Mouse (Mus musculus): ENCODE measurements around the gene Arpc2.

Gene Arpc2

DNA sequence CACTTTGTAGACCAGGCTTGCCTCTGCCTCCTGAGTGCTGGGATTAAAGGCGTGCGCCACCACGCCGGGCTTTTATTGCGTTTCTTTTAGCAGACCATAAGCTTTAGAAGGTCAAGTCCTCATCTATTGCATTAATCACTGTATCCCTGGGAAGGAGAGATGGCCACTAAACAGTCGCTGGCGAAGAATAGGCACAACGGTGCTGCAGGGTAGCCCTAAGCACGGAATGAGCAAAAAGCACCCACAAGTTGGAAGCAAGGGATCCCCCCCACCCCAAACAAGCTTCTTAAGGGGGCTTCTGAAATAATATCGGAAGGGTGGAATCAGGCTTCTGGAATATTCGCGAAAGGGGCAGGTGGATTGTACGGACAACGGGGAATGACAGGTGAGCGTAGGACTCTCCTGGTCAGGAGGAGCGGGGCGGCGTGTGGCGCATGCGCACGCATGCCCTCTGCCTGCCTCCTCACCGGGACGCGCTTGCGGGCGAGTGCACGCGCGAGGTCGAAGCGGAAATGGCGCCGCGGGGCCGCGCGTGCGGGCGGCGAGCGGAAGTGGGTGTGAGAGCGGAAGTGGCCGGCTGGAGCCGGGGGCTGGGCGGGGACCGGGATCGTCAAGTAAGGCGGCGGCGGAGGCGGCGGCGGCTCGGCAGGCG lies at the start of gene Arpc2:
Gene Arpc2, plus strand, starts transcription at position 147 of the 652 bp plus-strand sequence.
- DNase-seq (ENCODE audit: low spot score in 2 of 2), result peak; percentile 97 to 98

- DNase-seq (ENCODE audit: low spot score in 2 of 2), result no peak
These were observed 45.4 kb upstream of the Arpc2 start for GRCm38 (mm10) chr1:74190471-74190870.

- DNase-seq (ENCODE audit: low spot score in 2 of 2), result no peak
These were observed 43.2 kb upstream of the Arpc2 start for GRCm38 (mm10) chr1:74192711-74193110.

DNA sequence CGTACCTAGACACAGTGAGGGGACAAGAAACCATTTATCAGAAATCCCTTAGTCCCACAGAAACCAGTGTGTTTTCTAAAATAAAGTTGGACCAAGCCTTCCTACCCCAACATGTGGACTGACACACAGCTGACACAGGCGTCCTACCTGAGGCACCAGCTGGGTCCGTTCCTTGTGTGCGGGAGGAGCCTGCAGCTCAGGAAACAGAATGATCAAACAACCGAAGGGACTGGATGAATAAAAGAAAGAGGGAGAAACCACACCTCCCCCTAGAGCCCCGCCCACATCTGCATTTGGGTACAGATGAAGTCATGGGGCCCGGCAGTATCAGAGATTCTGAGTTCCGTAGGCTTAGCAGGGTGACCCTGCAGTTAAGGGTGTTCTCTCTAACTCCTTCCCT lies 41.4 kb upstream of the Arpc2 start, which contains the start of gene Cxcr1:
Gene Cxcr1, minus strand, starts transcription at position 187 of the 400 bp plus-strand sequence.
- no peak for DNase-seq (ENCODE audit: low spot score in 2 of 2)

- DNase-seq (ENCODE audit: low spot score in 2 of 2), result peak in 1 of 2 experiments; percentile 13
These were observed 39.9 kb upstream of the Arpc2 start for GRCm38 (mm10) chr1:74195961-74196360.

- DNase-seq (ENCODE audit: low spot score in 2 of 2), result no peak
These were observed 39.1 kb upstream of the Arpc2 start for GRCm38 (mm10) chr1:74196621-74197419.

DNA sequence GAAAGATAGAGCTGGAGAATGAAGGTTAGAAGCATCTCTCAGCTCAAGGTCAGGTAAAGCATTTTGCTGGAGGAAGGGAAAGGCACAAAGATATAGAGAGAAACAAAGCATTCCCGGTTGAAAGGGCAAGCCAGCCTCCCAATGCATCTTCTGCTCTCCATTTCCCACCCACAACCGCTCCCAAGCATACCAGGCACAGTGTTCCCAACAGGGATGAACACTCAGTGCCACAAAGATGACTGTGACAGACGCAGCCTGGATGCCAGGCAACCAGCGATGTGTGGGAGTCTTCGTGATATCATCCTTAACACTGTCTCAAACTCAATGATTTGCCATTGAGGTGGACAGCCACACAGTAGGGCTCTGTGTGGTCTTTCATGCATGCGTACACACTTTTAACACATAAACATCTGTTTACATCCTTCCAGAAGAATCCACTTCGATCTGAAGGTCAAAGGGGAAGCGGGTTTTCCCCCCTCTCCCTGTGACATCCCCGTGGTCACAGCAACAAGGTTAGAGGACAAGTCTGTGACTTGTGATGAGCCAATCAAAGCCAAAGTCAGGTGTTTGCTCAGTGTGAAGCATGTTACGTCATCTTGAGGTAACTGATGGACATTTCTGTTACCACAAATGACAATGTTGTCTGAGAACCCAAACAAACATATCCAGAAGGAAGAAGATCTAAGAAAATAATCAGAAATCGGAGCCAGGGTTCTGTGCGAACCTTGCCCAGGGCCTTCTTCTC lies 38.0 kb upstream of the Arpc2 start:
- DNase-seq (ENCODE audit: low spot score in 2 of 2), result no peak

GRCm38 (mm10) chr1:74199046-74199445 lies 36.8 kb upstream of the Arpc2 start:
- DNase-seq (ENCODE audit: low spot score in 2 of 2), result no peak

- DNase-seq (ENCODE audit: low spot score in 2 of 2), result peak; percentile 17 to 38
These were observed 34.6 kb upstream of the Arpc2 start for GRCm38 (mm10) chr1:74201048-74201844.

GRCm38 (mm10) chr1:74203457-74203856 lies 32.4 kb upstream of the Arpc2 start:
- no peak for DNase-seq (ENCODE audit: low spot score in 2 of 2)

GRCm38 (mm10) chr1:74205881-74206280 lies 30.0 kb upstream of the Arpc2 start:
- peak; percentile 12 to 39 for DNase-seq (ENCODE audit: low spot score in 2 of 2)

- DNase-seq (ENCODE audit: low spot score in 2 of 2), result no peak
These were observed 29.2 kb upstream of the Arpc2 start for GRCm38 (mm10) chr1:74206642-74207041.

GRCm38 (mm10) chr1:74207906-74208305 lies 28.0 kb upstream of the Arpc2 start:
- no peak for DNase-seq (ENCODE audit: low spot score in 2 of 2)

- DNase-seq (ENCODE audit: low spot score in 2 of 2), result no peak
These were observed 26.9 kb upstream of the Arpc2 start for GRCm38 (mm10) chr1:74208941-74209340.

GRCm38 (mm10) chr1:74219922-74220321 lies 16.0 kb upstream of the Arpc2 start:
- no peak for DNase-seq (ENCODE audit: low spot score in 2 of 2)

- DNase-seq (ENCODE audit: low spot score in 2 of 2), result peak; percentile 69 to 78
These were observed 8.6 kb upstream of the Arpc2 start for GRCm38 (mm10) chr1:74227317-74227716.

GRCm38 (mm10) chr1:74229942-74230341 lies 5.9 kb upstream of the Arpc2 start:
- DNase-seq (ENCODE audit: low spot score in 2 of 2), result no peak

DNA sequence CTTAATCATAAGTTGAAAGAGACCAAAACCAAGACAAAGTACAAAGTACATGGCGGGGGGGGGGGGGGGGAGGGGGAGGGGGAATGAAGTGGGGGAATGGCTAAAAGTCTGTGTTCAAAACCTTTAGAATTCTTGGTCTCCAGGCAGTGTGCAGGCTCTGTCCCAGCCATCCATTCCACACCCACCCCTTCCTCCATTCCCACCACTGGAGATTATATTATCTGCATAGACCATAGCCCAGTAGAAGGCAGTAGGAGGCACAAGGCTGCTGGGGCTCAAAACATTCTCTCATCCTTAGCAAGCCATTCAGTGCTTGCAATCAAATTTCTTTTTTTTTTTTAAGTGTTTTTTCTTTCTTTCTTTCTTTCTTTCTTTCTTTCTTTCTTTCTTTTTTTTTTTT lies 4.9 kb upstream of the Arpc2 start:
- DNase-seq (ENCODE audit: low spot score in 2 of 2), result no peak

- peak; percentile 31 to 41 for DNase-seq (ENCODE audit: low spot score in 2 of 2)
These were observed 870 bp downstream of the Arpc2 start for GRCm38 (mm10) chr1:74236590-74237317.

GRCm38 (mm10) chr1:74237671-74238070 lies 1.8 kb downstream of the Arpc2 start:
- no peak for DNase-seq (ENCODE audit: low spot score in 2 of 2)

DNA sequence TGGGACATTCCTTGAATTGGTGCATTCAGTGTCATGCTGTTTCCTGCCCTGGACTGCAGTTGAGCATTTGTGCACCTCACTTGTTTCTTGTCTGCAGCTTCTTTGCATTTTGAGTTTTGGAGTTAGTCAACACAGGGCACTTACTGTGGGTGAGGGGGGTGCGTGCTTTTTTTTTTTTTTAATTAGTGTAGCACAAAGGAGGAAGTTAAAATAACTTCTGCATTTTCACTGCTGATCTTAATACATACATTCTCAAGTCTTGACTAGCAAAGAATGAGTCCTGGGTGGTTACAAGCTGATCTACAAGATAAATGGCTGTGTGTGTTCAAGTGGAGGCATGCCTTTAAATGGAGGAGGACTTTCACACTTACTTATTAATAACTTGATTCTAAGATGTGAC lies 2.3 kb downstream of the Arpc2 start:
- DNase-seq (ENCODE audit: low spot score in 2 of 2), result peak in 1 of 2 experiments; percentile 31
